Mouse (Mus musculus): ENCODE measurements at regions not wholly inside any gene's neighbourhood (a gene's known extent, or its start where the extent isn't known, plus 50 kb on each side); places are given as distances from the start of the nearest gene placed in this dataset.

- Histone ChIP-seq H3K27me3 (ENCODE audit: control insufficient read depth, insufficient read depth, insufficient read length) (no peaks in the 10 kb centered on the region), H3ac (ENCODE audit: control insufficient read depth, insufficient read length) (no peak overlapping the region), H3K4me2 (ENCODE audit: low read depth) (no peak overlapping the region), H3K79me2 (ENCODE audit: control insufficient read depth, insufficient read depth) (no peaks in the 10 kb centered on the region), H3K4me3 (no peak overlapping the region), H3K36me3 (ENCODE audit: control insufficient read depth, insufficient read depth) (no peaks in the 10 kb centered on the region)
- TF ChIP-seq MYOG (IDR thresholded peaks at IDR 0.05; ENCODE audit: control insufficient read depth in 1 of 3, insufficient read depth in 1 of 3, insufficient read length in 2 of 3, low read depth in 2 of 3) = peak in 1 of 3 experiments; percentile 37
- no peak for TF ChIP-seq USF1 (IDR thresholded peaks at IDR 0.05; ENCODE audit: low read depth)
- no peak for TF ChIP-seq CEBPB (IDR thresholded peaks at IDR 0.05; ENCODE audit: insufficient read depth, poor library complexity, severe bottlenecking)
- no peak for TF ChIP-seq TCF3 (IDR thresholded peaks at IDR 0.05; ENCODE audit: insufficient read length, low read depth)
These were observed 84.3 kb upstream of the 1700016C15Rik start for GRCm38 (mm10) chr1:177645327-177645726.

- Histone ChIP-seq H3K79me2 (ENCODE audit: control insufficient read depth, insufficient read depth) (no peaks in the 10 kb centered on the region), H3K27me3 (ENCODE audit: control insufficient read depth, insufficient read depth, insufficient read length) (no peaks in the 10 kb centered on the region), H3K4me2 (ENCODE audit: low read depth) (no peak overlapping the region), H3K4me3 (no peak overlapping the region), H3K36me3 (ENCODE audit: control insufficient read depth, insufficient read depth) (no peaks in the 10 kb centered on the region), H3ac (ENCODE audit: control insufficient read depth, insufficient read length) (no peak overlapping the region)
- TF ChIP-seq MYOG (IDR thresholded peaks at IDR 0.05; ENCODE audit: control insufficient read depth in 1 of 3, insufficient read depth in 1 of 3, insufficient read length in 2 of 3, low read depth in 2 of 3) (peak; percentile 97 to 100 (median 100)), TCF3 (IDR thresholded peaks at IDR 0.05; ENCODE audit: insufficient read length, low read depth) (peak; percentile 99), POLR2AphosphoS2 (IDR thresholded peaks at IDR 0.05; ENCODE audit: insufficient read length, low read depth) (no peak), REST (IDR thresholded peaks at IDR 0.05; ENCODE audit: insufficient read depth, insufficient read length) (no peak), MYOD1 (IDR thresholded peaks at IDR 0.05; ENCODE audit: control insufficient read depth in 1 of 3, insufficient read length in 2 of 3, low read depth in 2 of 3) (peak; percentile 37 to 99 (median 99)), POLR2A (IDR thresholded peaks at IDR 0.05; ENCODE audit: insufficient read length, low read depth) (no peak), TCF12 (IDR thresholded peaks at IDR 0.05; ENCODE audit: insufficient read depth, poor library complexity, severe bottlenecking) (peak; percentile 90), SRF (IDR thresholded peaks at IDR 0.05; ENCODE audit: control insufficient read depth, insufficient read length, low read depth) (no peak), USF1 (IDR thresholded peaks at IDR 0.05; ENCODE audit: low read depth) (no peak)
These were observed 83.6 kb upstream of the 1700016C15Rik start for GRCm38 (mm10) chr1:177645897-177646535.

GRCm38 (mm10) chr1:177647876-177648275 is 81.7 kb upstream of the 1700016C15Rik start:
- H3K4me2 ChIP-seq (ENCODE audit: low read depth) = no peak overlapping the region
- H3K79me2 ChIP-seq (ENCODE audit: control insufficient read depth, insufficient read depth) = no peaks in the 10 kb centered on the region
- no peaks in the 10 kb centered on the region for H3K27me3 ChIP-seq (ENCODE audit: control insufficient read depth, insufficient read depth, insufficient read length)
- TF ChIP-seq MAX (IDR thresholded peaks at IDR 0.05; ENCODE audit: low read depth) = no peak
- no peak for TF ChIP-seq TCF12 (IDR thresholded peaks at IDR 0.05; ENCODE audit: insufficient read depth, poor library complexity, severe bottlenecking)
- no peak for TF ChIP-seq USF1 (IDR thresholded peaks at IDR 0.05; ENCODE audit: low read depth)
- TF ChIP-seq REST (IDR thresholded peaks at IDR 0.05; ENCODE audit: insufficient read depth, insufficient read length) = no peak
- TF ChIP-seq SRF (IDR thresholded peaks at IDR 0.05; ENCODE audit: control insufficient read depth, insufficient read length, low read depth) = no peak
- TF ChIP-seq POLR2A (IDR thresholded peaks at IDR 0.05; ENCODE audit: insufficient read length, low read depth) = no peak
- no peak for TF ChIP-seq MYOD1 (IDR thresholded peaks at IDR 0.05; ENCODE audit: control insufficient read depth in 1 of 3, insufficient read length in 2 of 3, low read depth in 2 of 3)
- no peak for TF ChIP-seq CEBPB (IDR thresholded peaks at IDR 0.05; ENCODE audit: insufficient read depth, poor library complexity, severe bottlenecking)
- TF ChIP-seq MYOG (IDR thresholded peaks at IDR 0.05; ENCODE audit: control insufficient read depth in 1 of 3, insufficient read depth in 1 of 3, insufficient read length in 2 of 3, low read depth in 2 of 3) = no peak
- no peak for TF ChIP-seq POLR2AphosphoS2 (IDR thresholded peaks at IDR 0.05; ENCODE audit: insufficient read length, low read depth)
- no peak for TF ChIP-seq E2F4 (IDR thresholded peaks at IDR 0.05; ENCODE audit: insufficient read depth)
- no peak for TF ChIP-seq TCF3 (IDR thresholded peaks at IDR 0.05; ENCODE audit: insufficient read length, low read depth)
- H3K4me3 ChIP-seq = no peak overlapping the region
- H3ac ChIP-seq (ENCODE audit: control insufficient read depth, insufficient read length) = no peak overlapping the region
- no peaks in the 10 kb centered on the region for H3K36me3 ChIP-seq (ENCODE audit: control insufficient read depth, insufficient read depth)

- Histone ChIP-seq H3ac (ENCODE audit: control insufficient read depth, insufficient read length) (no peak overlapping the region), H3K4me3 (no peak overlapping the region), H3K27me3 (ENCODE audit: control insufficient read depth, insufficient read depth, insufficient read length) (no peaks in the 10 kb centered on the region), H3K79me2 (ENCODE audit: control insufficient read depth, insufficient read depth) (no peaks in the 10 kb centered on the region), H3K4me2 (ENCODE audit: low read depth) (no peak overlapping the region), H3K36me3 (ENCODE audit: control insufficient read depth, insufficient read depth) (no peaks in the 10 kb centered on the region)
- TF ChIP-seq E2F4 (IDR thresholded peaks at IDR 0.05; ENCODE audit: insufficient read depth) (no peak), POLR2AphosphoS2 (IDR thresholded peaks at IDR 0.05; ENCODE audit: insufficient read length, low read depth) (no peak), POLR2A (IDR thresholded peaks at IDR 0.05; ENCODE audit: insufficient read length, low read depth) (no peak), MAX (IDR thresholded peaks at IDR 0.05; ENCODE audit: low read depth) (no peak), TCF12 (IDR thresholded peaks at IDR 0.05; ENCODE audit: insufficient read depth, poor library complexity, severe bottlenecking) (no peak), REST (IDR thresholded peaks at IDR 0.05; ENCODE audit: insufficient read depth, insufficient read length) (no peak), MYOD1 (IDR thresholded peaks at IDR 0.05; ENCODE audit: control insufficient read depth in 1 of 3, insufficient read length in 2 of 3, low read depth in 2 of 3) (no peak), CEBPB (IDR thresholded peaks at IDR 0.05; ENCODE audit: insufficient read depth, poor library complexity, severe bottlenecking) (no peak), SRF (IDR thresholded peaks at IDR 0.05; ENCODE audit: control insufficient read depth, insufficient read length, low read depth) (no peak), TCF3 (IDR thresholded peaks at IDR 0.05; ENCODE audit: insufficient read length, low read depth) (no peak), MYOG (IDR thresholded peaks at IDR 0.05; ENCODE audit: control insufficient read depth in 1 of 3, insufficient read depth in 1 of 3, insufficient read length in 2 of 3, low read depth in 2 of 3) (no peak), USF1 (IDR thresholded peaks at IDR 0.05; ENCODE audit: low read depth) (no peak)
These were observed 80.6 kb upstream of the 1700016C15Rik start for GRCm38 (mm10) chr1:177648974-177649373.
